Mouse (Mus musculus) midbrain, embryonic 16.5 days (tissue): ENCODE measurements around the gene Ptgis. TPM values are rescaled to one million over a fixed set of nuclear protein-coding genes. Genes with fewer than 3 reads are reported as not detected.

ENCODE experiments used
- ATAC-seq: fragments of 200-750 bp; cut with Nextera tagmentation; 2 replicates; pipeline ENCODE4 v1.8.0; 2017; ENCODE audit warnings: moderate TSS enrichment
- H3K27ac ChIP-seq: fragments of 300-500 bp; sonication (generic); 2 replicates; pipeline ENCODE4 v1.5.1; 2014; ENCODE audit warnings: mild to moderate bottlenecking, low read length, mixed read lengths
- H3K27me3 ChIP-seq: fragments of 300-500 bp; sonication (generic); 2 replicates; pipeline ENCODE4 v1.6.1; 2014; ENCODE audit warnings: low read depth, low read length, mixed read lengths; ENCODE audit not compliant: control insufficient read depth, insufficient read depth
- H3K36me3 ChIP-seq: fragments of 300-500 bp; sonication (generic); 2 replicates; pipeline ENCODE4 v1.6.1; 2014; ENCODE audit warnings: mild to moderate bottlenecking, low read length, moderate library complexity, mixed read lengths; ENCODE audit not compliant: control insufficient read depth, insufficient read depth
- H3K4me1 ChIP-seq: fragments of 300-500 bp; sonication (generic); 2 replicates; pipeline ENCODE4 v1.6.1; 2014; ENCODE audit warnings: mild to moderate bottlenecking, low read length, mixed read lengths; ENCODE audit not compliant: control insufficient read depth, insufficient read depth
- H3K4me2 ChIP-seq: fragments of 300-500 bp; sonication (generic); 2 replicates; pipeline ENCODE4 v1.6.1; 2014; ENCODE audit warnings: mild to moderate bottlenecking, low read length, mixed read lengths
- H3K4me3 ChIP-seq: fragments of 300-500 bp; sonication (generic); 2 replicates; pipeline ENCODE4 v1.5.1; 2014; ENCODE audit warnings: low read depth, mild to moderate bottlenecking, low read length, moderate library complexity, mixed read lengths
- H3K9ac ChIP-seq: fragments of 300-500 bp; sonication (generic); 2 replicates; pipeline ENCODE4 v1.6.1; 2014; ENCODE audit warnings: low read depth, low read length, mixed read lengths
- H3K9me3 ChIP-seq: fragments of 300-500 bp; sonication (generic); replicated peaks from 2 replicates; pipeline ENCODE4 v1.6.1; 2014; ENCODE audit warnings: mild to moderate bottlenecking, low read length, mixed read lengths; ENCODE audit not compliant: control insufficient read depth, poor library complexity, severe bottlenecking
- WGBS: fragments of 180-500 bp; shearing (Covaris S2); extraction: QIAGEN DNeasy Blood & Tissue Kit; methylation state at CpG from one replicate; pipeline ENCODE4 v1.1.7; 2014; 5-methylcytosine and 5-hydroxymethylcytosine counted together
- polyA plus RNA-seq: library from polyadenylated mRNA; unstranded; fragments of >200 nt; fragmentation: Nextera tagmentation; extraction: Ambion mirVana; gene quantifications from 2 replicates; pipeline ENCODE4 v1.2.1, GENCODE M21; 2015

Ptgis gene
- polyA plus RNA-seq, 1 experiment from 2014 or later = 3.4 TPM

DNA sequence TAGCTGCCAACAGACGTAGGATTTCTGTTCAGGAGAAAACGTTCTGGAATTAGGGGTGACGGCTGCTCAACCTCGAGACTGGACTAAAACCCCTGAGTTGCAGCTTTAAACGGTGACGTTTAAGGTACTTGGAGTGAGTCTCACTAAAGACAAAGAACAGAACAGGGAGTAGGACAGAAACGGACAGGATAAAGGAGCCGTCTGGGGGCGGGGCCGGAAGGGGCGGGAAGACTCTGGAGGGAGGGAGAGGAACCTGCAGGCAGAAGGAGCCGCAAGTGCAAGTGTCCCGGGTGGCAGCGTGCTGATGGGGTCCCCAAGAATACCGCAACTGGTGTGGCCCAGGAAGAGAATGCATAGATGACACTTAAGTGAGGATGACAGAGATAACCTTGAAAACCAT is 9.8 kb downstream of the Ptgis start:
- Histone ChIP-seq H3K27me3 (no peaks in the 10 kb centered on the region), H3K27ac (no peak overlapping the region), H3K36me3 (no peaks in the 10 kb centered on the region), H3K4me1 (no peaks in the 10 kb centered on the region), H3K9ac (no peak overlapping the region), H3K4me2 (no peak overlapping the region), H3K9me3 (no peaks in the 10 kb centered on the region), H3K4me3 (no peak overlapping the region)
- WGBS = 8% methylated on average over 14 of the region's 15 CpGs
- no peak for ATAC-seq

DNA sequence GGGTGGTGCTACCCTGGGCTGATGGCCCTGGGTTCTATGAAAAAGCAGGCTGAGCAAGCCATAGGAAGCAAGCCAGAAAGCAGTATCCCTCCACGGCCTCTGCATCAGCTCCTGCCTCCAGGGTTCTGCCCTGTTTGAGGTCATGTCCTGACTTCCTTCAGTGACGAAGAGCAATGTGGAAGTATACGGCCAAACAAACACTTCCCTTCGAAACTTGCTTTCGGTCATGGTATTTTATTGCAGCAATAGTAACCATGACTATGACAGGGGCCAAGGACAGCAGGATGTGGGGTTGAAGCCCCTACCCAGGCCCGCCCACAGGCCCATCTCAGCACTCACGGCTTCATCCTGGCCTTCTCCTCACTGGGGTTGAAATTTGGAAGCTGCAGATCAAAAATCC is 15.5 kb downstream of the Ptgis start:
- Histone ChIP-seq H3K4me1 (no peaks in the 10 kb centered on the region), H3K36me3 (no peaks in the 10 kb centered on the region), H3K9me3 (no peaks in the 10 kb centered on the region), H3K9ac (no peak overlapping the region), H3K27ac (no peak overlapping the region), H3K4me2 (no peak overlapping the region), H3K4me3 (no peak overlapping the region), H3K27me3 (no peaks in the 10 kb centered on the region)
- 90% methylated on average over 7 of the region's 7 CpGs for WGBS
- ATAC-seq = no peak

DNA sequence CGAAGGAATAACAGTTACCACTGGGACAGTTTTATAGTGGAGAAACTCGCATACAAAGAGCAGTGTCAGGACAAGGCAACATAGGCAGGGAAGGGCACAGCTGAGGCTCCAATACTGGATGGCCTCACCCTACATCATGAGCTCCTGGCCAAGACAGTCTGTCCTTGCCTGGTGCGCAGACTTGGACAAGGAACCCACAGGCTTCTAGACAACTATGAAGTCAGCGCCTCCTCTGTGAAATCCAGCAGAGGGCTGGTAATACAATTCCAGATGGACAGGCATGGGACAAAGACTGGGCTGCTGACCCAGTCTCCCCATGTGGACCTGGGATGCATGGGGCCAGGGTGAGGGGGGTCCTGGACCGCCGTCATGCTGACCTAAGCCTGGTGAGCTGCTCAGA is 16.2 kb downstream of the Ptgis start:
- no peak overlapping the region for H3K4me2 ChIP-seq
- H3K36me3 ChIP-seq = no peaks in the 10 kb centered on the region
- no peaks in the 10 kb centered on the region for H3K9me3 ChIP-seq
- ATAC-seq = no peak
- no peak overlapping the region for H3K4me3 ChIP-seq
- H3K4me1 ChIP-seq = peaks cover under 1% of the 10 kb centered on the region; the same call in 1 of the 2 replicates
- H3K27ac ChIP-seq = no peak overlapping the region
- no peak overlapping the region for H3K9ac ChIP-seq
- 92% methylated on average over 6 of the region's 6 CpGs for WGBS
- no peaks in the 10 kb centered on the region for H3K27me3 ChIP-seq

DNA sequence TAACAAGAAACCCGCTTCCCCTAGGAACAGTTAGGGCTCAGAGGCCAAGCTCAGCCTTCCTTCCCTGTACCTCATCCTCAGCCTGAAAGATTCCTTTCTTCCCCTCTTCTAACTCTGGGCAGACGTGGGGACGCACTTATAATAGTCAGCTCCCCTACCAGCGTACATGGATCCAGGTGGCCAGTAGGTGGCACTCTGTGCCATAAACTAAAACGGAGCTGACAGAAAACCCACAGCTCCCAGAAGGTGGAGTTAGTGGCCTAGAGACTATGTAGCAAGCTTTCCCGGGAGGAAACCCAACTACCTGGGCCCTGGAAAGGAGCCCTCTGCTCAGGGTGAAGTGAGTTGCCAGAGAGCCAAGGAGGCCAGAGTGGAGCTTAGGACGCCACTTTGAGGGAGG is 18.3 kb downstream of the Ptgis start:
- ATAC-seq = peak; percentile 40; the same call in 1 of the 2 replicates
- Histone ChIP-seq H3K4me3 (no peak overlapping the region), H3K9ac (no peak overlapping the region), H3K36me3 (no peaks in the 10 kb centered on the region), H3K27ac (no peak overlapping the region), H3K27me3 (no peaks in the 10 kb centered on the region), H3K9me3 (no peaks in the 10 kb centered on the region), H3K4me1 (peaks cover 3% of the 10 kb centered on the region; the same call in 1 of the 2 replicates), H3K4me2 (no peak overlapping the region)
- 26% methylated on average over 7 of the region's 7 CpGs for WGBS

DNA sequence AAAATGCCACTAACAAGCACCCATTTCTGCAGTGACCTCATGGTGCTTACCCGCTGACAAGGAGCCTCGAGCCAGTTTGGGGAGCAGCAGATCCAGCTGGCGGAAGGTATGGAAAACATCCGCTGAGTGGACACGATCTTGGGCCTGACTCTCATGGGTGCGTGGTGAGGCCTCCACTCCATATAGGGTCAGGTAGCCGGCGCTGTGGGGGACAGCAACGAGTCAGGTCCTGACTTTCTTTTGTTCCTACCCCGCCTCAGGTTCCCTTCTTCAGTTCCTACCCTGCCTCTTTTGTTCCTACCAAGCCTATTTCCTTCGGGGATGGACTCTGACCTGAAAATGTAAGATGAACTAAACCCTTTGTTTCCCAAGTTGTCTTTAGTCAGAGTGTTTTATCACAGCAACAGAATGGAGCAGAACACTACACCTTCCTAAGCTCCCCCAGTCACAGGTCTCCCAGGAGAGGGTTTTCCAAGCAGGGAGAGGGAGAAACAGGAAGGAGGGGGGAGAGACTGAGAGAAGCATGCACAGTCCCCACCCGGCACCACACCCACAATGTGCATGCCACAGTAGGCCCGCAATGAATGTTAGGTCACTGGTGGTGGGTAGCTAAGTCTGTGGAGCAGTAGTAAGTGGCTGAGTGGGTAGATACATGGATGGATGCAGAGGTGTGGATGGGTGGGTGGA is 19.1 kb downstream of the Ptgis start:
- H3K27me3 ChIP-seq = no peaks in the 10 kb centered on the region
- H3K4me1 ChIP-seq = peaks cover 3% of the 10 kb centered on the region; the same call in 1 of the 2 replicates
- 82% methylated on average over 13 of the region's 13 CpGs for WGBS
- no peak for ATAC-seq
- no peaks in the 10 kb centered on the region for H3K9me3 ChIP-seq
- H3K9ac ChIP-seq = 0 out of 2 replicates have a peak overlapping the region, but pooled peaks have one; percentile 5
- H3K4me2 ChIP-seq = no peak overlapping the region
- H3K36me3 ChIP-seq = no peaks in the 10 kb centered on the region
- H3K4me3 ChIP-seq = no peak overlapping the region
- H3K27ac ChIP-seq = no peak overlapping the region

DNA sequence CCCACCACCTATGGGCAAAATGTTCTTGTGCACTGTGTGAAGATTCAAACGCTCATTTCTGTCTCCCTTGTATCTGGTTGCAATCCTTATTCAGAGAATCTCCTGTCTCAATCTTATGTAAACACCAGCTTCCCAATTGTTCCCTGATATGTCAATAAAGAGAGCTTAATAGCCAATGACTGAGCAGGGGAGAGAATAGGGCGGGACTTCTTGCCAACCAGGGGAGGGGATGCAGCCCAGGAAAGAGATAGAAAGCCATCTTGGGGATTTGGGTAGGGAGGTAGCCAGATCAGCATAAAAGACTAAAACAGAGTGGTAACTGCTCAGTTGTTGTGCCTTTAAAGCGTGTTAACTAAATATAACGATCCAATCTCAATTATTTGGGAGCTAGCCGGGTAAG is 19.7 kb downstream of the Ptgis start:
- WGBS = 82% methylated on average over 5 of the region's 5 CpGs
- H3K27ac ChIP-seq = no peak overlapping the region
- no peak overlapping the region for H3K9ac ChIP-seq
- ATAC-seq = no peak
- no peak overlapping the region for H3K4me2 ChIP-seq
- no peaks in the 10 kb centered on the region for H3K36me3 ChIP-seq
- no peaks in the 10 kb centered on the region for H3K9me3 ChIP-seq
- no peaks in the 10 kb centered on the region for H3K27me3 ChIP-seq
- no peak overlapping the region for H3K4me3 ChIP-seq
- peaks cover 3% of the 10 kb centered on the region; the same call in 1 of the 2 replicates for H3K4me1 ChIP-seq

- peak; percentile 88 for ATAC-seq
- Histone ChIP-seq H3K27me3 (no peaks in the 10 kb centered on the region), H3K9ac (peak overlapping the region; percentile 50), H3K36me3 (no peaks in the 10 kb centered on the region), H3K9me3 (no peaks in the 10 kb centered on the region), H3K4me3 (no peak overlapping the region), H3K4me1 (peaks cover 3% of the 10 kb centered on the region; the same call in 1 of the 2 replicates), H3K4me2 (peak overlapping the region; percentile 31; the same call in 1 of the 2 replicates), H3K27ac (no peak overlapping the region)
- 40% methylated on average over 8 of the region's 8 CpGs for WGBS
Measured at GRCm38 (mm10) chr2:167219154-167219775, 21.1 kb downstream of the Ptgis start.

GRCm38 (mm10) chr2:167213666-167214065 is 26.7 kb downstream of the Ptgis start:
- 96% methylated on average over 12 of the region's 12 CpGs for WGBS
- no peak overlapping the region for H3K4me3 ChIP-seq
- no peak for ATAC-seq
- no peak overlapping the region for H3K27ac ChIP-seq
- no peaks in the 10 kb centered on the region for H3K27me3 ChIP-seq
- H3K4me2 ChIP-seq = no peak overlapping the region
- no peaks in the 10 kb centered on the region for H3K36me3 ChIP-seq
- no peaks in the 10 kb centered on the region for H3K9me3 ChIP-seq
- H3K4me1 ChIP-seq = no peaks in the 10 kb centered on the region
- H3K9ac ChIP-seq = no peak overlapping the region

DNA sequence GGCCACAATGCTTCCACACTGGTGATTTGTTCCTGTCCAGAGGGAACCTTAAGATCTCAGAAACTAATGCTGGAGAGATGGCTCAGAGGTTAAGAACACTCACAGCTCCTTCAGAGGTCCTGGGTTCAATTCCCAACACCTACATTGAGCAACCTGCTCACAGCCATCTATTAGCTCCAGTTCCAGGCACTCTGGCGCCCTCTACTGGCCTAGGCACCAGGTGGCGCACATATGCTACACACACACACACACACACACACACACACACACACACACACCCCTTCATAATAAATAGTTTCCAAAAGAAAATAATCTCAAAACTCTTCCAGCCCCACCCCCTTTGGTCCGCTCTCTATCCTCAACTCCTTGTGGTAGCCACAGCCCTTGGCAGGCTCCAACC is 27.3 kb downstream of the Ptgis start:
- no peak overlapping the region for H3K4me3 ChIP-seq
- 94% methylated on average over 3 of the region's 3 CpGs for WGBS
- H3K4me2 ChIP-seq = no peak overlapping the region
- H3K9me3 ChIP-seq = no peaks in the 10 kb centered on the region
- H3K27me3 ChIP-seq = no peaks in the 10 kb centered on the region
- no peak overlapping the region for H3K27ac ChIP-seq
- ATAC-seq = no peak
- H3K4me1 ChIP-seq = no peaks in the 10 kb centered on the region
- H3K36me3 ChIP-seq = no peaks in the 10 kb centered on the region
- no peak overlapping the region for H3K9ac ChIP-seq
